Mouse (Mus musculus) forebrain, embryonic 10.5 days (tissue): ENCODE measurements around the gene Gm10972. TPM values are rescaled to one million over a fixed set of nuclear protein-coding genes. Genes with fewer than 3 reads are reported as not detected.
"Not testable (repeated sequence)": the region's sequence is repeated elsewhere in the genome, so short reads cannot be mapped to it uniquely, and the experiment has no call there.

Experiments used
- DNase-seq: peaks from one replicate; pipeline ENCODE4 v3.0.0-alpha.2; 2017; ENCODE audit warnings: low spot score; ENCODE audit errors: extremely low spot score
- H3K27ac ChIP-seq: fragments of 300-500 bp; sonication (generic); 2 replicates; pipeline ENCODE4 v1.5.1; 2016; ENCODE audit warnings: mild to moderate bottlenecking
- H3K27me3 ChIP-seq: fragments of 300-500 bp; sonication (generic); 2 replicates; pipeline ENCODE4 v1.6.1; 2016; ENCODE audit warnings: mild to moderate bottlenecking; ENCODE audit not compliant: poor library complexity, severe bottlenecking
- H3K36me3 ChIP-seq: fragments of 300-500 bp; sonication (generic); replicated peaks from 2 replicates; pipeline ENCODE4 v1.6.1; 2016; ENCODE audit warnings: mild to moderate bottlenecking, moderate library complexity
- H3K4me1 ChIP-seq: fragments of 300-500 bp; sonication (generic); 2 replicates; pipeline ENCODE4 v1.6.1; 2016
- H3K4me3 ChIP-seq: fragments of 300-500 bp; sonication (generic); 2 replicates; pipeline ENCODE4 v1.5.1; 2016; ENCODE audit warnings: mild to moderate bottlenecking, moderate library complexity
- H3K9me3 ChIP-seq: fragments of 300-500 bp; sonication (generic); 2 replicates; pipeline ENCODE4 v1.6.1; 2016; ENCODE audit warnings: mild to moderate bottlenecking, moderate library complexity
- WGBS: fragments of 180-500 bp; shearing (Covaris S2); methylation state at CpG from one replicate; pipeline ENCODE4 v1.1.7; 2016; 5-methylcytosine and 5-hydroxymethylcytosine counted together
- polyA plus RNA-seq: library from polyadenylated mRNA; unstranded; fragments of >200 nt; fragmentation: Nextera tagmentation; extraction: Ambion mirVana; gene quantifications from 2 replicates; pipeline ENCODE4 v1.2.1, GENCODE M21; 2016

Gm10972 gene
- polyA plus RNA-seq, 1 experiment from 2014 or later: not detected

GRCm38 (mm10) chr3:94622550-94622949 lies 20.4 kb upstream of the Gm10972 start:
- WGBS: 93% methylated on average over 10 of the region's 10 CpGs
- H3K4me3 ChIP-seq: no peak overlapping the region
- no peaks in the 10 kb centered on the region for H3K36me3 ChIP-seq
- 0 out of 2 replicates have a peak overlapping the region, but pooled peaks have one; percentile 42 for H3K27ac ChIP-seq
- no peaks in the 10 kb centered on the region for H3K27me3 ChIP-seq
- no peak for DNase-seq
- H3K4me1 ChIP-seq: no peaks in the 10 kb centered on the region
- no peaks in the 10 kb centered on the region for H3K9me3 ChIP-seq

- WGBS: 90% methylated on average over 4 of the region's 4 CpGs
- H3K9me3 ChIP-seq: no peaks in the 10 kb centered on the region
- no peaks in the 10 kb centered on the region for H3K27me3 ChIP-seq
- H3K36me3 ChIP-seq: no peaks in the 10 kb centered on the region
- DNase-seq: no peak
- H3K4me1 ChIP-seq: no peaks in the 10 kb centered on the region
- H3K4me3 ChIP-seq: no peak overlapping the region
- no peak overlapping the region for H3K27ac ChIP-seq
These were observed 18.6 kb upstream of the Gm10972 start for GRCm38 (mm10) chr3:94624281-94624680.

GRCm38 (mm10) chr3:94628712-94629111 lies 14.2 kb upstream of the Gm10972 start:
- WGBS: 90% methylated on average over 5 of the region's 5 CpGs
- Histone ChIP-seq H3K9me3 (no peaks in the 10 kb centered on the region), H3K27ac (no peak overlapping the region), H3K4me1 (no peaks in the 10 kb centered on the region), H3K36me3 (no peaks in the 10 kb centered on the region), H3K27me3 (no peaks in the 10 kb centered on the region), H3K4me3 (no peak overlapping the region)
- no peak for DNase-seq

- Histone ChIP-seq H3K36me3 (no peaks in the 10 kb centered on the region), H3K9me3 (no peaks in the 10 kb centered on the region), H3K27me3 (no peaks in the 10 kb centered on the region), H3K27ac (no peak overlapping the region), H3K4me3 (no peak overlapping the region), H3K4me1 (no peaks in the 10 kb centered on the region)
- 88% methylated on average over 3 of the region's 3 CpGs for WGBS
- DNase-seq: no peak
These were observed 13.0 kb upstream of the Gm10972 start for GRCm38 (mm10) chr3:94629876-94630275.

- Histone ChIP-seq H3K36me3 (no peaks in the 10 kb centered on the region), H3K4me3 (no peak overlapping the region), H3K27me3 (no peaks in the 10 kb centered on the region), H3K27ac (peak overlapping the region; percentile 76), H3K4me1 (peaks cover 26% of the 10 kb centered on the region), H3K9me3 (no peaks in the 10 kb centered on the region)
- DNase-seq: no peak
- 46% methylated on average over 6 of the region's 6 CpGs for WGBS
These were observed 6.1 kb downstream of the Gm10972 start for GRCm38 (mm10) chr3:94648755-94649590.

GRCm38 (mm10) chr3:94650409-94650808 lies 7.5 kb downstream of the Gm10972 start:
- Histone ChIP-seq H3K9me3 (no peaks in the 10 kb centered on the region), H3K36me3 (no peaks in the 10 kb centered on the region), H3K27ac (no peak overlapping the region), H3K4me3 (no peak overlapping the region), H3K4me1 (peaks cover 26% of the 10 kb centered on the region), H3K27me3 (no peaks in the 10 kb centered on the region)
- no peak for DNase-seq
- WGBS: 82% methylated on average over 7 of the region's 7 CpGs

GRCm38 (mm10) chr3:94653967-94654366 lies 11.1 kb downstream of the Gm10972 start:
- DNase-seq, H3K9me3 ChIP-seq, H3K36me3 ChIP-seq, H3K27ac ChIP-seq, H3K4me3 ChIP-seq: not testable (repeated sequence)
- 69% methylated on average over 1 of the region's 1 CpGs for WGBS
- Histone ChIP-seq H3K4me1 (peaks cover 32% of the 10 kb centered on the region), H3K27me3 (peaks cover 17% of the 10 kb centered on the region)

GRCm38 (mm10) chr3:94657852-94658739 lies 15.2 kb downstream of the Gm10972 start:
- not testable (repeated sequence) for DNase-seq

GRCm38 (mm10) chr3:94658740-94659095 lies 15.8 kb downstream of the Gm10972 start, which contains the start of gene Tuft1:
Gene Tuft1, minus strand, starts transcription at chr3:94658872.
- Histone ChIP-seq H3K4me3 (peak within 1 kb of the TSS; percentile 52), H3K4me1 (peaks cover 13% of the 10 kb centered on the region), H3K27me3 (peaks cover 25% of the 10 kb centered on the region)
- WGBS: under 1% methylated on average over 25 of the region's 33 CpGs
- H3K9me3 ChIP-seq, DNase-seq, H3K36me3 ChIP-seq, H3K27ac ChIP-seq: not testable (repeated sequence)

More at GRCm38 (mm10) chr3:94657852-94658739, 15.2 kb downstream of the Gm10972 start:
- peaks cover 25% of the 10 kb centered on the region for H3K27me3 ChIP-seq
- H3K4me3 ChIP-seq: peak overlapping the region; percentile 52
- not testable (repeated sequence) for H3K27ac ChIP-seq, H3K36me3 ChIP-seq, H3K9me3 ChIP-seq
- peaks cover 14% of the 10 kb centered on the region for H3K4me1 ChIP-seq
- WGBS: 2% methylated on average over 28 of the region's 47 CpGs

GRCm38 (mm10) chr3:94659142-94659748 lies 16.3 kb downstream of the Gm10972 start:
- H3K27me3 ChIP-seq: peaks cover 25% of the 10 kb centered on the region
- WGBS: 24% methylated on average over 8 of the region's 10 CpGs

GRCm38 (mm10) chr3:94660841-94661240 lies 17.9 kb downstream of the Gm10972 start:
- not testable (repeated sequence) for DNase-seq, H3K27ac ChIP-seq, H3K36me3 ChIP-seq, H3K4me3 ChIP-seq, H3K9me3 ChIP-seq
- H3K27me3 ChIP-seq: peaks cover 25% of the 10 kb centered on the region
- 87% methylated on average over 2 of the region's 2 CpGs for WGBS
- H3K4me1 ChIP-seq: peaks cover 13% of the 10 kb centered on the region

More at GRCm38 (mm10) chr3:94659142-94659748, 16.3 kb downstream of the Gm10972 start:
- H3K27ac ChIP-seq, H3K36me3 ChIP-seq, DNase-seq, H3K9me3 ChIP-seq: not testable (repeated sequence)
- Histone ChIP-seq H3K4me1 (peaks cover 13% of the 10 kb centered on the region), H3K4me3 (peak overlapping the region; percentile 30)

- not testable (repeated sequence) for H3K36me3 ChIP-seq, H3K4me3 ChIP-seq, H3K27ac ChIP-seq, DNase-seq, H3K27me3 ChIP-seq, H3K4me1 ChIP-seq, H3K9me3 ChIP-seq
- WGBS: 59% methylated on average over 5 of the region's 5 CpGs
These were observed 22.3 kb downstream of the Gm10972 start for GRCm38 (mm10) chr3:94665060-94665802.
